Mouse (Mus musculus) regulatory T cell (primary cell): Measurements from ENCODE around the gene Ush1c.
"Not testable (repeated sequence)": the region's sequence is repeated elsewhere in the genome, so short reads cannot be mapped to it uniquely, and the experiment has no call there.

Source experiments
- in situ Hi-C: fragments of 300-600 bp; cut with MboI, MseI; formaldehyde crosslinking; loops from one replicate; pipeline ENCODE4 v1.15.1; 2025; ENCODE audit warnings: high pct_unique_total_duplicates

The Ush1c gene

DNA sequence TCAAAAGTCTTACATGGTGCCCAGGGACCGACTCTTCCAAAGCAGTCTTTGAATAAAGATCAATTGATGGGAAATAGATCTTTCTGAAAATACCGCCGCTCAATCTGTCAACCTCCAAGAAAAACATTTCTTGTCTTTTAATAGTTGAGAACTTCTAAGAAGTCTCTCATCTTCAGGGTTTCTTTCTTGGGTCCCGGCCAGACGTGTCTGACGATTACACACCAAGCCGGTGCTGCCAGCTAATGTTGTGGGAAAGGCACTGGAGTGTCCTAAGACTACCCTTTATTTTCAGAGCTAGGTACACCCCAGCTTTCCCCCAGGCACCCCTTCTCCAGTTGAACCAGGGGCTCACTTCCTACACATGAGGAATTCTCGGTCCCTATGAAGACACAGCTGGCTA lies 30.2 kb downstream of the Ush1c start:
- in situ Hi-C loops, result no loop called here

DNA sequence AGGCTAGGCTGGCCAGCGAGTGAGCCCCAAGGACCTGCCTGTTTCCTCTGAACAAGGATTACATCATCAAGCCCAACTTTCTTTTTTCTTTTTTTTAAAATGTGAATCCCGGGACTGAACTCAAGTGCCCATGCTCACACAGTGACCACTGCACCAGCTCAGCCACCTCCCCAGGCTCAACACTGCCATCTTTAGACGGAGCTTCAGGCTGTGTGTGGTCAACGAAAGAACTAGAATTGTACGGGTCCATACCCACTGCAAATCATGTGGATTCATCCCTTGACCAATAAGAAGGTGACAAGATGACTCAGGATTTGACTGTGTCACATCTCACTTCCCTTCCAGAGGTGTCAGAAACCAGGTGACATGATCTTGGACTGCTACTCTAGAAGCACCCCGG lies 33.5 kb downstream of the Ush1c start:
- in situ Hi-C loops, result loop anchor here (5.0 kb wide), 1 partner anchor 102 kb away; the partner anchor contains the start of gene Kcnj11

DNA sequence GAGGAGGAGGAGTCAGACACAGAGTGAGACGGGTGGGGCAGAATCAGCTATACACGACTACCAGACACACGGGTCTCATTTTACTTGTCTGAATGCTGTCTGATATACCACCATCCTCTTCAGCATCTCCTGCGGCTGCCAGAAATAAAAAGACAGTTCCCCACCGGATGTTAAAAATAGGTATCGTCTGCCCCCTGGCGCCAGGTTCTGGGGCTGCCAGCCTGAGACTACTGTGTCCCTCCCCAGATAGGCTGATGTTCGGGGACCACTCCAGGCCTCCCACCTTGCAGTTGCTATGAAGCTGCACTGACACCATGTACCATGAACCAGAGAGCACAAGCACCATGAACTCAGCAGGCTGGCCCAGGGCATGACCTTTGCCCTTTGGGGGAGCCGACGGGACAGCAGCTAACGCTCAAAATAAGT lies 34.2 kb downstream of the Ush1c start:
- in situ Hi-C loops, result loop anchor here (5.0 kb wide), 1 partner anchor 102 kb away; the partner anchor contains the start of gene Kcnj11

DNA sequence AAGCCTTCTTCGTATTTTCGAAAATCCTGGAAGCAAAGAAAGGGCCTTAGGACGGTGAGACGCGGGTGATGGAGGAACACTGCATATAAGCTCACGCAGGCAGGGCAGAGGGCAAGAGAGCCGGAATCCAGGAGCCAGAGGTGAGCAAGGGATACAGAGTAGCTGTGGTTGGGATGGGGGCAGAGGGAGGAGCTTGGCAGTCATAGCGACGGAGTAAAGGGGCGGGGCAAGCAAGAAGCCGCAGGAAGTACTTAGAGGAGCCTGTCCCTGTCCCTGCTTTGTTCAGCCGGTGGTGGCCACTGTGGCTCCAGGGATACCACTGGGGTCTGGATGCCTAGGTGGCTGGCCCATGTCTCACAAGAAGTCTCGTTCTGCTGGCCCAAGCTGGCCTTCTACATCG lies 36.7 kb downstream of the Ush1c start:
- in situ Hi-C loops, result loop anchor here (5.0 kb wide), 1 partner anchor 99 kb away; the partner anchor contains the start of gene Kcnj11

DNA sequence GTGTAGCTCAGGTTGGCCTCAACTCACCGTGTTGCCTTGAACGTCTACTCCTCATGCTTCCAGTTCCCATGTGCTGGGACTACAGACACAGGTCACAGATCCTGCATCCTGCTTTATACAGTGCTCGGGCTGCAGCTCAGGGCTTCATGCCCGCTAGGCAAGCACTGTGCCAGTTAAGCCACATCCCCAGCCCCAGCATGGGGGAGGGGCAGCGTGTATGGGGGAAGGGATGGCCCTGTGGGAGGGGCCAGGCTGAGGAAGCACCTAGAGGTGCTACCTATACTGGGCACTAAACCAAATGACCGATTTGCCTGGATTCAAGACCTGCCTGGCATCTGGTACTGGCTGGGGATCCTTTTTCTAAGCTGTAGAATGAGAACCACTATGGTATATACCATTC lies 38.3 kb downstream of the Ush1c start:
- in situ Hi-C loops, result loop anchor here (5.0 kb wide), 1 partner anchor 98 kb away; the partner anchor contains the start of gene Kcnj11

DNA sequence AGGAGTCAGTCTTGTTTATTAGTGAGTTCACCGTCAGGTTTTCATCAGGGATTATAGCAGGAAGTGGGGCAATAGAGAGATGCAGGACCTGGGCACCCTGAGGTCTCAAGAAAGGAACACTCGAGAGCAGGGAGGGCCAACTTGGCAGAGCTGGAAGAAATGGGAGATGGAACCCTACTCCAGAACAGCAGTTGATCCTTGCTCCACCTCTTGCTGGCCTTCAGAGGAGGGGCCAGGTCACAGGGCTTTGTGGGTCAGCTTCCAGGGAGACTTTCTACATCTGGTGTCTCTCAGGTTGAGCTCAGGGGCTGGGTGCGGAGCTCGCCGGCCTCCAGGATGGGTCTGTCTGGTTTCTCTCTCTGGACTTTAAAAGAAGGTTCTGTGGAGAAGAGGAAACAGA lies 42.9 kb downstream of the Ush1c start:
- in situ Hi-C loops, result no loop called here

DNA sequence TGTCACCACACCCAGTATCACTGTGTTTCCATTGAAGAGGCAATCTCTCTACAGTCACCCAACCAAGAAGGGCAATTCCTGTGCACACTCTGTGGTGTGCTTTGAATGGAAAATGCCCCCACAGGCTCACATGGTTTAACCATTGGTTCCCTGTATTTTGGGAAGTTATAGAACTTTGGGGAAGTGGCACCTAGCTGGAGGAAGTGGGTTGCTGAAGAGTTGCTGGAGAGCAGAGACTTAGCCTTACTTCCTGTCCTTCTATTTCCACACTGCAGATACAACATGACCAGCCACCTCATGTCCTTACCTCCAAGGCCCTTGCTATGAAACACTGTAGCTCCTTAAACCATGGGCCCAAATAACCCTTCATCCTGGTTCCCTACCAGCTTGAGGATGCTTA lies 54.1 kb downstream of the Ush1c start:
- in situ Hi-C loops, result no loop called here

DNA sequence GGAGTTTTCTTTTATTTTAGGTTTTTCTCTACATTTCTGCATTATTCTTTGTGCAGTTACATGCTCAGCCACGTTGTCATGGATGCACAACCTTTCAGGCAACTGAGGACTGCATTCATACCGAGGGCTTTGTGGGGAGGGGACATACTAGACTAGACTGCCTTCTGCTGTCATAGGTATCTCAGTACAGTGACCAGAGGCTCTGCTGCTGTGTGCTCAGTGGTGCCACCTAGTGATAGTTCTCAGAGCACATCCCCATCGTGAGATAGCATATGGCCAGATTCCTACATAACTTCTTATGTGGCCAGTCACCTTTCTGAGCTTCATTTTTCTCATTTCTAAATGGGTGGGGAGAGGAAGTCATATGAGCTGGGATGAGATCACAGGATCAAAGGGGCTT lies 56.7 kb downstream of the Ush1c start:
- in situ Hi-C loops, result no loop called here

DNA sequence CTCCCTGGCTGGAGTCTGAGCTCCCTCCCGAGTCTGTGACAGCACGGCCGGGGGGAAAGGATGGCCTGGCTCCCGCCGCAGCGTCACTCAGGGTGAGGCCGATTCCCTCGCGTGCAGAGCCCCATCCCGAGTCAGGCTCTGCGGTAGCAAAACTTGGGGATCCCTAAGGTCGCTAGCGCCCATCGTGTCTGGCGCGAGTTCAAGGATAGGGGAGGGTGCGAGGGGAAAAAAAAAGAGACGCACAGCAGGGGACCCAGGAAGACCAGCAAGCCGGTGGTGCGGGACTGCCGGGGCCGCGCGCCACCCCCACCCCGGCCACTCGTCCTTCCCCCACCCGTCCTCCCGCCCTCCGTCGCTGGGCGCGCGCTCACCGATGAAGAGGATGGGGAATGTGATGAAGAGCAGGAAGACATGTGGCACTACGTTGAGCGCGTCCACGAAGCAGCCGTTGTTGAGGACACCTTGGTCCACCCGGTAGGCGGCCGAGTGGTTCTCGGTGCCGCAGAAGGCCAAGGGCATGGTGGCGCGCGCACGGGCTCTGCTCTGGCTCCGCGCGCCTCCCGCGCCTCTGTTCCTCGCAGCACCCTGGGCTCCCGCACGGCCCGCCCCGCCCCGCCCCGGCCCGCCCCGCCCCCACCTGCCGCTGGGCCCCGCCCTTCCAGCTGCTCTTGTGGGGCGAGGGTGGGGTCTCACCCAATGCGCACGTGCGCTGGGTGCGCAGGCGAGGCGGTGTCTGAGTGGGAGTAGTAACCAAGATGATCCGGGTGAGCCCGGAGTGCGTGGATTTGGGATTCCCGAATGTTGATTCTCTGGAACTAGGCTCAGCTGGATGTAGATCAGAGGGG lies 58.6 kb downstream of the Ush1c start, which contains the start of gene Abcc8:
TSS of gene Abcc8 (minus strand) at position 603 of the 845 bp plus-strand sequence.
- in situ Hi-C loops, result loop anchor here (5.0 kb wide), 1 partner anchor 82 kb away; no protein-coding TSS in a partner anchor

DNA sequence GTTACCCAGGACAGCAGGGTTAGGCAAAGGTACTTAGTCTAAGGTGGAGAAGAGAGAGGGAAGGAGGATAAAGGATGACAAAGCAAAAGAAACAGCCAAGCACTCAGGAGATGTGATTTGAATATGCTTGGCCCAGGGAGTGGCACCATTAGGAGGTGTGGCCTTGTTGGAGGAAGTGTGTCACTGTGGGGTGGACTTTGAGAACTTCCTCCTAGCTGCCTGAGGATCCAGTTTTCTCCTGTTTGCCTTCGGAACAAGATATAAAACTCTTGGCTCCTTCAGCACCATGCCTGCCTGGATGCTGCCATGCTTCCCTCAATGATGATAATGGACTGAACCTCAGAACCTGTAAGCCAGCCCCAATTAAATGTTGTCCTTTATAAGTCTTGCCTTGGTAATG lies 69.3 kb downstream of the Ush1c start:
- in situ Hi-C loops, result not testable (repeated sequence)

DNA sequence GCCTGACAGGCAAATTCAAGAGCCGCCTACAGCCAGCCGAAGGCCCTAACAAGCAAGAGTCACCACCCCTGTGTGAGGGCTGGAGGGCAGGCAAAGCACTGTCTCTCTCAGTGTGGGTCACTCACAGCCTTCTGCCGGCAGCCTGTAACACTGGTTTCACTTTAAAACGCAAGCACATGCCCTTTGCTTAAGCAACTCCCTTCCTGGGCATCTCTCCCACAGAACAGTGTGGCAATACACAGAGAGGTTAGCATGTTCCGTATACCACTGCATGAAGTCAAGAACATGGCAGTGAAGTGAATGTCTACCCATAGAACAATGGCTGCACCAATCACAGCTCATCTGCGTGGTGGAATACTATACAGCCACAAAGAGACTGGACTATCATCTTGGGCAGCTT lies 69.9 kb downstream of the Ush1c start:
- in situ Hi-C loops, result no loop called here

DNA sequence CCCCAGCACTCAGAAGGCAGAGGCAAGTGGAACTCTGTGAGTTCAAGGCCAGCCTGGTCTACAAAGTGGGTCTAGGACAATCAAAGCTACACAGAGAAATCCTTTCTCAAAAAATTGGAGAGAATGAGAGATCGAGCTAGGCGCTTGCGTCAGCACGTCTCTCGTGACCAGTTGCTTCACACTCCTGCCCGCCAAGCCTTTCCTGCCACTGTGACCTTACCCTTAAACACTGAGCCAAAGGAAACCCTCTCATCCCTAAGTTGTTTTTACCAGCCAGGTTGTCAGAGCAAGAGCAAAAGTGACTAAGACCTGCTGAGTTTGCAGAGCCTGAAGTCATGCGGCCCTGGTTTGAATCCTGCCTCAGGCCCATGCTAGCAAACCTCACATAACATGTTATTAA lies 70.4 kb downstream of the Ush1c start:
- in situ Hi-C loops, result no loop called here

DNA sequence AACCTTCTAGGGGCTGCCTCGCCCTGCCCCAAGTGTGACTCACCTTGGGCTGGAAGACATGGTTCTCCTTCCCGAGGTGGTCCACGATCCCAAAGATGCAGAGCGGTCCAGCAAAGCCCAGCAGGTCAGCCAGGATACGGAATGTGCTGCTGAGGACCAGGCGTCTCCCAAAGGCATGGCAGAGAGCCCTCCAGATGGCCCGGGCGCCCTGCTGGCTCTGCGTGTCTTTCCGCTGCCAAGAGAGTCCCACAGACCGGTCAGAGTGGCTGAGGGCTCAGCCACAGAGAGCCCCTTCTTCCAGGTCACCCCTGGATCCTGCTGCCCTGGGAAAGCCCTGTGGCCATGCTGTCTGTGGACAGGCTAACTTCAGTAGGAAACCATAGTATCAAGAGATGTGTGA lies 72.4 kb downstream of the Ush1c start:
- in situ Hi-C loops, result no loop called here

DNA sequence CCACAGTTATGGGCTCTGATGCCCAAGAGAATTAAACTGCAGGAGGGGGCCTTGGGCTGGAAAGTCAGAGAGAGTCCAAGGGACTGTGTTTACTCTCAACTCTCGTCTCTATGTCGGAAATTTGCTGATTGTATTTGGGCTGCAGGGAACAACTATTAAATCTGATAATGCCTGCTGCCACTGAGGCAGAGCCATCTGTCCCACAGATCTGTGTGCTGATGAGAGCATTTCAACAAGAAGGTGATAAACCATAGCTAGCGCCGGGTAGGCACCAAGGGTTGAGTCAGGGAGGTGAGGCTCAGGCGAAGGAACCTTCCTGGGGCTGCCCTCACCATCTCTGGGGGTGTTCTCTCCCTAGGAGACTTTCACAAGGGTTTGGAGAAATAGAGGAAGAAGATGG lies 75.6 kb downstream of the Ush1c start:
- in situ Hi-C loops, result no loop called here

DNA sequence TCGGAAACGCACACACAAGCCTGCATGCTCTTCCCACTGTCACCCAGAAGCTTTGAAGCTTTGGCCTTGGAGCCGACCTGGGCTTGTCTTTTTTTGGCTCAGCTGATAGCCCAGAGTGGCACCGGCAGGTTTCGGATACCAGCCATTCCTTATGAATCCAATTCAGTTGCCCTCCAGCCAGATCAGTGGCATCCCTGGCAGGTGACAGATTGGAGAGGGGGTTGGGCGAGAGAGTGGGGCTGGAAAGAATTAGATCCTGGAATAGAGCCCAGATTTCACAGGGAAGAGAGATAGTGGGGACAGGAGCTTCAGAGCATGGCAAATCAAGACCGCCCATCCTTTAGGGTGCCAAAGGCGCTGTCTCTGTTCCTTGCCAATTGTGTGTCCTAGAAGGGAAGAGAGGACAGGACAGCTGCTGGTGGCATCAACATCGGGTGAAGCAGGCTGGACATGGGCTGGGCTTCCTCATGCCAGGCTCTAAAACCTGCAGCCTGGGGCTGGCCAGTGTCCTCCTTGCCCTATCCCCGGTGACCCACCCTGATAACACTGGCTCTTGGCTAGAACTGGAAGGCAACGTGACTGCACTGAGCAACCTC lies 76.1 kb downstream of the Ush1c start:
- in situ Hi-C loops, result no loop called here

DNA sequence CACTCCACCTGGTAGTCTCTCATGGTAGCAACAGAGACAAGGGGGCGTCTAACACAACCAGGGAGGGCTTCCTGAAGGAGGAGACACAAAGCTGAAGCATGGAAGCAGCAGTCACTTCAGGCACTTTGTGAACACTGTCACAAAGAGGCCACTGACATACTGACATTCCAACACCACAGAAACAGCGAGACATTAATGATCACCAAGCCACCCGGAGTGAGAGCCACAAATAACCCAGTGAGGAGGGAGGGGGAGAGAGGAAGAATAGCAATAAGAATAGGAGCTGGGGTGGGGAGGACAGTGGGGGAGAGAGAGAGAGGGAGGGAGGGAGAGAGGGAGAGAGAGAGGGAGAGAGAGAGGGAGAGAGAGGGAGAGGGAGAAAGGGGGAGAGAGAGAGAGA lies 76.7 kb downstream of the Ush1c start:
- in situ Hi-C loops, result no loop called here

DNA sequence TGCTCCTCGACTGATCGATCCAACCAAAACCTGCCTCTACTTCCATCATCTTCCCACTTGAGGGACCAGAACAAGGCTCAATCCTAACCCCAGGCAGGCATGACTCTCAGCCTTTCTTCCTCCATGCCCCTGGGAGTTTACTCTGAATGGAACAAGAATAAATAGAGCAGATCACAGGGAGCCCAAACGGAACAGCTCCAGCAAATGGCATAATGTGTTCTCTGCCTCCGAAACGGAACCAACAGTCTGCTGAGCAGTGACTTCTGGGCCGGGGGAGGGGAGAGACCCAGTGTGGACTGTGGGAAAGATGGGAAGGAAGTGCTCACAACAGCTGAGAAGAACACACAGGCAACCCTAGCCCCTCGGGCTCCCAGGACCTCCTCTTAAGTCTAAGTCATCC lies 80.6 kb downstream of the Ush1c start:
- in situ Hi-C loops, result loop anchor here (10.0 kb wide), 1 partner anchor 883 kb away; the partner anchor contains the start of gene Slc6a21

DNA sequence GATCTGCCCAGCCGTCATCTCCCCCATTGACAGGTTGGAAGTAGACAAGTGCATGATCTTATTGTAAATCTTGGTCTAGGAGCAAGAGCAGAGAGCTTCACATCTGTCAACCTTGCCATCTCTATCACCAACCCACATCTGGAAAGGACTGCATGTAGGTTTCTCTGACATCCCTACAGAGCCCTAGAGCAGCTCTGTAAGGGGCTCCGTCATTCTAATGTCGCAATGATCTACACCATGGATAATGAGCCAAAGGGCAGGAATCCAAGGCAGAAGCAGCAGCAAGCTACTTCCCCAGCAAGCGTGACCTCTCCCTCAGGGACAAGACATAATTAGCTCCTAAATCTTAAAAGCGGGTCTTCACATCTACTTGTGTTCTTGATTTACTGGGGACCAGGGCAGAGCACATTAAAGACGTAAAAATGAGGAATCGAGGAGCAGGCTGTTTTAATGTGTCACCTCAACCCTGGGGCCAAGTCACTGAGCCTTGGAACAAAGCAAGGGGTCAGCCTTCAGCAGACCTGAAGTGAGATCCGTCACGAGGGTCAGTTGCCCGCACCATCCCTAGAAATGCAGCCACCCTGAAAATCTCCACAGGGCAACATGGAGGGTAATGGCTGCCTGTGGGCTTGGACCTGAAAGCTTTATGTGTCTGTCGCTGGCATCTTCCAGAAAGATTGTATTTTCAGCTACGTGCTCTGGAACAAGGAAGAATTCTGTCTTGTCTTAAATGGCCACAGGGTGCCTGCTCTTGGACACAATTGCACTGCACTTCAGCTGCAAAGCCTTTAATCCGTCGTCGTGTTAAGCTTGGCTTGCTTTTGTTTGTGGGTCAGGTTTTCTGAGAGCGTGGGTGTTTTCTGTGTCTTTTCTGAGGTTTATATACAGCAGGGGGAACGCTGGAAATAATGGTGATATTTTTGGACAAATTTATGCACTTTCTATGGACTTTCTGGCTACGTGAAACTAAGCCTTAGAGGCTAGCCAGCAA lies 83.5 kb downstream of the Ush1c start:
- in situ Hi-C loops, result loop anchor here (10.0 kb wide), 1 partner anchor 880 kb away; the partner anchor contains the start of gene Slc6a21

DNA sequence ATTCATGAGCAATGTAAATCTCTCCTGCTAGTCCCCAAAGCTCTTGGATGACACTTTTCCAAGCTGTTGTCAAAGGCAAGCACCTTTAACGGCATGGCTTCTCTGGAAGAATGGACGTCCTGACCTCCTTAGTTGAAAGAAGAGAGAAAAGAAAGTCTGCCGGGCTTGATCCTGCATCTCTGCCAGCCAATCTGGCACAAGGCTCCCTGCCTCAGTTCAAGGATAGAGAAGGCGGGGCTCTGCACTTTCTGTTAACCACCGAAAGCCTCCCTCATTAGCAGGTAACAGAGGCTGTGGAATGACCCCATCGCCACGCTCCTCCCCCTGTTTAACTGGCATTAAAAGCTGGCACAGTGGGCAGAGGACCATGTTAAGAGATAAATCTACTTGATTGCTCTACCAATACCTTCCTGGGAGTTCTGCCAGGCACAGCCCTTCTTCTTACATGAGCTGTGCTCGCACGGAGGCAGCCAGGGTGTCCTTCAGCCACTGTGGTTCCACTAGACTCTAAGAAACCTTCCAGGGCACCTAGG lies 85.4 kb downstream of the Ush1c start:
- in situ Hi-C loops, result loop anchor here (10.0 kb wide), 1 partner anchor 878 kb away; the partner anchor contains the start of gene Slc6a21

DNA sequence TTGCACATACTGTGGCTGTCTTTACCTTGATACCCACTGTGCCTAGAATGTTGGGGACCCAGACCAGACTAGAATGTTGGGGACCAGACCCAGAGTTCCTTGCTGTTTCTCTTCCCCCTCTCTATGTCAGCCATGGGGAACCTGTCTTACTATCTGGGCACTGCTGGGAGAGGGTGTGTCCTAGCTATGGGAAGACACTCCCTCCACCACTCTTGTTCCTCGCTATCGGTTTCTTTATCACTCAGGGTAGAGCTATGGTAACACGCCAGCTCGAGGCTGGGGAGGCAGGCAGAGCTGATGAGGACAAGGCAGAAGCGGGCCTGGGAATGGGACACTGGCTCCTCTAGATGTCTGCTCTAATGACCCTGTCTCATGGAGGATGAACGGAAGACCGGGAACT lies 90.9 kb downstream of the Ush1c start:
- in situ Hi-C loops, result no loop called here

DNA sequence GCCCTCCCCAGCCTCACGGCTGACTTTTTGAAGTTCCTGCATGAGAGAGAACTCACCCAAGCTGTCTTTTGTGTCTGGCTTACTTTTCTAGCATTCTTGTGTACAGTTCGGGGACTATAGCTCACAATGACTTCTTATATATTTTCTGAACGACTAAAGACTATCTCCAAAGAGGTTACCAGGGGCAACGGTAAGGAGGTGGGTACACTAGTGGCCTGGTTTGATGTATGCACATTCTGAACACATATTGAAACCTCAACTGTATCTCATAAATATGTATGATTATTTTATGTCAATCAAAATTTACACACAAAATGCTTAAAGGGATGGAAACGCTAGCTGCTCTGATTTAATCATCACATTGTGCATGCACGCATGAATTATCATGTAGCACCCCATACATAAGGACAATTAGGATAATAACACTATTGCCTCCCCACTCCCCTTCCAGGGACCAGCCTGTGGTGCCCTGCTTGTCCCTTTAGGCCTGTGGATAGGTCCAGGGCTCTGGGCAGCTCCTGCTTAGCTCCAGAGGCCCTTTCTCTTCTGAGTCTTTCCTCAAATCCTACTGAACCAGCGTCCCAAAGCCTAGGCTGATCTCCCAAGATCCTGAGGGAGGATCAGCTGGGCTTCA lies 91.5 kb downstream of the Ush1c start:
- in situ Hi-C loops, result no loop called here
